Mouse (Mus musculus) hindbrain, embryonic 13.5 days (tissue): ENCODE measurements around the gene Cd300lf. TPM values are rescaled to one million over a fixed set of nuclear protein-coding genes. Genes with fewer than 3 reads are reported as not detected.

Experiments
- ATAC-seq: fragments of 200-750 bp; cut with Nextera tagmentation; 2 replicates; pipeline ENCODE4 v1.8.0; 2017; ENCODE audit warnings: moderate TSS enrichment; ENCODE audit not compliant: low FRiP score
- H3K27ac ChIP-seq: fragments of 300-500 bp; sonication (generic); 2 replicates; pipeline ENCODE4 v1.5.1; 2015; ENCODE audit warnings: inconsistent platforms, mild to moderate bottlenecking, moderate library complexity
- H3K27me3 ChIP-seq: fragments of 300-500 bp; sonication (generic); 2 replicates; pipeline ENCODE4 v1.6.1; 2015; ENCODE audit warnings: mild to moderate bottlenecking, inconsistent platforms
- H3K36me3 ChIP-seq: fragments of 300-500 bp; sonication (generic); 2 replicates; pipeline ENCODE4 v1.6.1; 2015; ENCODE audit warnings: mild to moderate bottlenecking, inconsistent platforms
- H3K4me1 ChIP-seq: fragments of 300-500 bp; sonication (generic); replicated peaks from 2 replicates; pipeline ENCODE4 v1.6.1; 2015; ENCODE audit warnings: inconsistent platforms
- H3K4me2 ChIP-seq: fragments of 300-500 bp; sonication (generic); 2 replicates; pipeline ENCODE4 v1.6.1; 2015; ENCODE audit warnings: inconsistent platforms, mild to moderate bottlenecking, moderate library complexity
- H3K4me3 ChIP-seq: fragments of 300-500 bp; sonication (generic); 2 replicates; pipeline ENCODE4 v1.5.1; 2015; ENCODE audit warnings: mild to moderate bottlenecking, inconsistent platforms
- H3K9ac ChIP-seq: fragments of 300-500 bp; sonication (generic); 2 replicates; pipeline ENCODE4 v1.6.1; 2015; ENCODE audit warnings: mild to moderate bottlenecking, inconsistent platforms
- H3K9me3 ChIP-seq: fragments of 300-500 bp; sonication (generic); 2 replicates; pipeline ENCODE4 v1.6.1; 2016; ENCODE audit warnings: inconsistent platforms
- WGBS: fragments of 180-500 bp; shearing (Covaris S2); methylation state at CpG from one replicate; pipeline ENCODE4 v1.1.7; 2015; 5-methylcytosine and 5-hydroxymethylcytosine counted together
- polyA plus RNA-seq: library from polyadenylated mRNA; unstranded; fragments of >200 nt; fragmentation: Nextera tagmentation; extraction: Ambion mirVana; gene quantifications from 2 replicates; pipeline ENCODE4 v1.2.1, GENCODE M21; 2015

Gene Cd300lf
- polyA plus RNA-seq, 1 experiment from 2014 or later = 0.12 TPM

GRCm38 (mm10) chr11:115100032-115100621 lies 33.7 kb downstream of the Cd300lf start:
- no peaks in the 10 kb centered on the region for H3K27me3 ChIP-seq
- H3K4me2 ChIP-seq = no peak overlapping the region
- no peak for ATAC-seq
- peaks cover 9% of the 10 kb centered on the region for H3K4me1 ChIP-seq
- 81% methylated on average over 5 of the region's 5 CpGs for WGBS
- H3K9ac ChIP-seq = no peak overlapping the region
- no peak overlapping the region for H3K4me3 ChIP-seq
- H3K27ac ChIP-seq = no peak overlapping the region
- no peaks in the 10 kb centered on the region for H3K9me3 ChIP-seq
- no peaks in the 10 kb centered on the region for H3K36me3 ChIP-seq

DNA sequence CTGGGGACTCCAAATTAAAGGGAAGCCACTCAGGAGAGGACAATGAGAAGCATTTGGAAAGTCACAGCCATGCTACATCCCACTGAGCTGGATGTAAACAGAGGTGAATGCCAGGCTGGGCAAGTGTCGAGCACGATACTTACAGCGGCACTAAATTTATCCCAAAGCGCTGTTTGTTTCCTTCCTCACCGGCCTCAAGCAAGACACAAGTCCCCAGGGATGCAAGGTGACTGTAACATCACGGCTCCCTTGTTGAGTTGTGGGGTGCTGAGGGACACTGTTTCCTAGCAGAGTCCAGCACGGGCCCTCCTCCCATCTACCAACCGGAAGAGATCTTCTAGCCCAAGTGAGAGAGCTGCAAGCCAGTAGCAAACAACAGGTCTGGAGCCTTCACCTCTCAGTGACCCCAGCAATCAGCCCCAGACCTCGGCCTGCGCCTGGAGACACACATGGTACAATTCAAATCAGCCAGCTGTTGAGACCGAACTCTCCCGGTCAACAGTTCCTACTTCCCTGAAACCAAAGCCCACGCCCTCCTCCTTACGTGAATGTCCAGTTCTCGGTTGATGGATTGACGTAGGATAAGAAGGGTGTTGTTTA lies 34.5 kb downstream of the Cd300lf start:
- H3K4me2 ChIP-seq = no peak overlapping the region
- ATAC-seq = no peak
- no peak overlapping the region for H3K4me3 ChIP-seq
- H3K27ac ChIP-seq = no peak overlapping the region
- H3K36me3 ChIP-seq = no peaks in the 10 kb centered on the region
- H3K27me3 ChIP-seq = no peaks in the 10 kb centered on the region
- H3K4me1 ChIP-seq = peaks cover 9% of the 10 kb centered on the region
- 65% methylated on average over 16 of the region's 16 CpGs for WGBS
- H3K9ac ChIP-seq = no peak overlapping the region
- H3K9me3 ChIP-seq = no peaks in the 10 kb centered on the region

- H3K4me3 ChIP-seq = no peak overlapping the region
- 0 out of 2 replicates have a peak, but pooled peaks cover 1% of the 10 kb centered on the region for H3K27me3 ChIP-seq
- ATAC-seq = no peak
- no peaks in the 10 kb centered on the region for H3K36me3 ChIP-seq
- no peak overlapping the region for H3K4me2 ChIP-seq
- no peak overlapping the region for H3K27ac ChIP-seq
- 59% methylated on average over 10 of the region's 10 CpGs for WGBS
- no peak overlapping the region for H3K9ac ChIP-seq
- no peaks in the 10 kb centered on the region for H3K9me3 ChIP-seq
- H3K4me1 ChIP-seq = peaks cover 9% of the 10 kb centered on the region
Observed at GRCm38 (mm10) chr11:115098203-115098932, 35.4 kb downstream of the Cd300lf start.

GRCm38 (mm10) chr11:115092140-115092539 lies 41.7 kb downstream of the Cd300lf start:
- Histone ChIP-seq H3K9ac (no peak overlapping the region), H3K4me2 (peak overlapping the region; percentile 54), H3K4me1 (peaks cover 12% of the 10 kb centered on the region), H3K27ac (no peak overlapping the region), H3K27me3 (peaks cover 40% of the 10 kb centered on the region), H3K36me3 (no peaks in the 10 kb centered on the region), H3K9me3 (no peaks in the 10 kb centered on the region), H3K4me3 (peak overlapping the region; percentile 34; the same call in 1 of the 2 replicates)
- 20% methylated on average over 4 of the region's 4 CpGs for WGBS
- no peak for ATAC-seq

GRCm38 (mm10) chr11:115091362-115091901 lies 42.4 kb downstream of the Cd300lf start, which contains the start of gene Rab37:
Gene Rab37, plus strand, starts transcription at chr11:115091431.
- Histone ChIP-seq H3K4me2 (peak within 1 kb of the TSS; percentile 54), H3K4me1 (peaks cover 12% of the 10 kb centered on the region), H3K4me3 (peak within 1 kb of the TSS; percentile 34), H3K27ac (no peak within 1 kb of the TSS), H3K27me3 (peaks cover 41% of the 10 kb centered on the region), H3K9ac (peak within 1 kb of the TSS; percentile 56), H3K9me3 (no peaks in the 10 kb centered on the region), H3K36me3 (no peaks in the 10 kb centered on the region)
- ATAC-seq = no peak
- WGBS = 2% methylated on average over 36 of the region's 36 CpGs

DNA sequence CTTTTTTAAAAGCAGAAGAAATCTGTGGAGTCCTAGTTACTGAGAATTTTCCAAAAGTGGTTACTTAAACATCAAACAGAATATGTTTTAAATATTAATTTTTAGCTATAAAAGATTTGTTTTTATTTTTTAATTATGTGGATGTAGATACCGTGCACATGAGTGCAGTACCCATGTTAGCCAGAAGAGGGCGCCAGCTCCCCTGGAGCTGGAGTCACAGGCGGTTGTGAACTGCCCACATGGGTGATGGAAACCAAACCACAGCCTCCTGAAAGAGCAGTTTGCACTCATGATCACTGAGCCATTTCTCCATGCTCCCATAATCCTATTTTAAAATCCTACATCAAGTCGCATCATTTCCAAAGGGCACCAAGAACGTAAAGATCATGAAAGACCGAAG lies 43.9 kb downstream of the Cd300lf start:
- no peak overlapping the region for H3K4me2 ChIP-seq
- H3K27me3 ChIP-seq = peaks cover 49% of the 10 kb centered on the region
- ATAC-seq = no peak
- no peak overlapping the region for H3K27ac ChIP-seq
- 66% methylated on average over 6 of the region's 6 CpGs for WGBS
- no peak overlapping the region for H3K9ac ChIP-seq
- H3K36me3 ChIP-seq = no peaks in the 10 kb centered on the region
- H3K4me1 ChIP-seq = peaks cover 16% of the 10 kb centered on the region
- no peaks in the 10 kb centered on the region for H3K9me3 ChIP-seq
- no peak overlapping the region for H3K4me3 ChIP-seq

- Histone ChIP-seq H3K9me3 (no peaks in the 10 kb centered on the region), H3K4me3 (no peak overlapping the region), H3K4me1 (peaks cover 21% of the 10 kb centered on the region), H3K27me3 (peaks cover 43% of the 10 kb centered on the region), H3K4me2 (no peak overlapping the region), H3K9ac (no peak overlapping the region), H3K36me3 (no peaks in the 10 kb centered on the region), H3K27ac (no peak overlapping the region)
- 69% methylated on average over 7 of the region's 7 CpGs for WGBS
- no peak for ATAC-seq
Observed at GRCm38 (mm10) chr11:115086213-115086612, 47.6 kb downstream of the Cd300lf start.

DNA sequence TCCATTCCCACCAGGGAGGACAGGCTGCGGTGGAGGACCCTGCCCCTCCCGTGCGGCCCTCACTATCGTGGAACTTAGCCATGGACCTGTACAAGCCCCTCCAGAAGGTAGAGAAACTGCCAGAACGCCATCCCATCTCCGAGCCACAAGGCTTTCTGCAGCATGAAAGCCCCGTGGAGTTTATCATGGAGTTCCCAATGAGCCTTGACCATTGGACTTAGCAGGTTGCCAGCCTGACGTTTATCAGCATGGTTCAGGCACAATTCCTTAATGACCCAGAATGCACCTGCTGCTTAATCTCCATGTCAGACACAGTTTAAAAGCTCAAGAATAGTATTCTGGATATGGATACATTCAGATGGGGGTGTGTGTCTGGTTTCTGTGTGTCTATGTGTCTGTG lies 48.7 kb downstream of the Cd300lf start:
- ATAC-seq = no peak
- peaks cover 31% of the 10 kb centered on the region for H3K27me3 ChIP-seq
- peaks cover 19% of the 10 kb centered on the region for H3K4me1 ChIP-seq
- no peak overlapping the region for H3K4me3 ChIP-seq
- no peaks in the 10 kb centered on the region for H3K9me3 ChIP-seq
- no peak overlapping the region for H3K27ac ChIP-seq
- 50% methylated on average over 8 of the region's 8 CpGs for WGBS
- H3K36me3 ChIP-seq = no peaks in the 10 kb centered on the region
- H3K4me2 ChIP-seq = no peak overlapping the region
- H3K9ac ChIP-seq = no peak overlapping the region

DNA sequence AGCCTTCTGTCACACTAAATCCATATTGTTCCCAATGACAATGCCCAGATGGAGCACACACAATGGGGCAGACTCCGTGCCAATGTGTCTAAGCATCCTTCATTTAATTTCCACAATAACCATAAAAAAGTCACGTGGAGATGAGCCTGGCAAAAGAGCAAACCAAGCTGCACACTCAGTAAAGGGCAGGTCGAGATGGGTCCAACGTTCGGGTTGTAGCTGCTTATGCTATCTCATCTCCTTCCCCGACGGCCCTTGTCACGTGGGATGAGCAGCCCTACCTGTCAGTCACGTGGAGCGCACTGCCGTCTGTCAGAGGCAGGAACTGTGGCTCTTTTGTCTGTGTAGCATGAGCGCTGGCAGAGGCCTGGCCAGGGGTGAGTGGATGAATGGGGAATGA lies 49.2 kb downstream of the Cd300lf start:
- ATAC-seq = no peak
- Histone ChIP-seq H3K9ac (no peak overlapping the region), H3K4me2 (no peak overlapping the region), H3K9me3 (no peaks in the 10 kb centered on the region), H3K4me1 (peaks cover 19% of the 10 kb centered on the region), H3K36me3 (no peaks in the 10 kb centered on the region), H3K4me3 (no peak overlapping the region), H3K27me3 (peaks cover 29% of the 10 kb centered on the region), H3K27ac (no peak overlapping the region)
- WGBS = 17% methylated on average over 12 of the region's 12 CpGs

- Histone ChIP-seq H3K36me3 (no peaks in the 10 kb centered on the region), H3K9me3 (no peaks in the 10 kb centered on the region), H3K4me2 (no peak overlapping the region), H3K4me1 (peaks cover 19% of the 10 kb centered on the region), H3K4me3 (no peak overlapping the region), H3K27me3 (peaks cover 29% of the 10 kb centered on the region), H3K9ac (no peak overlapping the region), H3K27ac (no peak overlapping the region)
- no peak for ATAC-seq
- WGBS = 41% methylated on average over 18 of the region's 18 CpGs
Observed at GRCm38 (mm10) chr11:115083376-115084139, 50.2 kb downstream of the Cd300lf start.

DNA sequence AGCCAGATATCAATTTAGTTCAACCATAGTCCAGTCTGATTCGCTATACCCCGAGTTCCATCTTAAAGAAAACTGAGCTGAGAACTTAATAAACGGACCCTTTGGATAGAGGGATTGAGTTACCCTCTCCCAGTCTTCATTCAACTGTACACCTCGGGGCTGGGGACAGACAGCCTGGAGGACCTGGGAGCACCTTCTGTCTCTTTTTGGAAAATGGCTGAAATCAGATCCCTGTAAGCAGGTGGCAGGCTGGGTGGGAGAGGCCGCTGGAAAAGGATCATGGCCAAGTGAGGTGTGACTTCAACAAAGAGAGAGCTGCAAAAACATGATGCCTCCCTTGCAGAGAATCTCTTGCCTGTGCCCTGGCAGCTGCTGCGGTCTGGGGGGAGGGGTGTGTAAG lies 51.6 kb downstream of the Cd300lf start:
- Histone ChIP-seq H3K27me3 (peaks cover 29% of the 10 kb centered on the region), H3K27ac (no peak overlapping the region), H3K4me2 (no peak overlapping the region), H3K9ac (no peak overlapping the region), H3K4me3 (no peak overlapping the region), H3K4me1 (peaks cover 19% of the 10 kb centered on the region), H3K9me3 (no peaks in the 10 kb centered on the region), H3K36me3 (no peaks in the 10 kb centered on the region)
- 69% methylated on average over 6 of the region's 6 CpGs for WGBS
- no peak for ATAC-seq

GRCm38 (mm10) chr11:115081373-115081772 lies 52.4 kb downstream of the Cd300lf start:
- Histone ChIP-seq H3K4me3 (no peak overlapping the region), H3K4me1 (peaks cover 19% of the 10 kb centered on the region), H3K36me3 (no peaks in the 10 kb centered on the region), H3K4me2 (no peak overlapping the region), H3K27me3 (peaks cover 33% of the 10 kb centered on the region), H3K9ac (no peak overlapping the region), H3K27ac (no peak overlapping the region), H3K9me3 (no peaks in the 10 kb centered on the region)
- ATAC-seq = no peak
- 75% methylated on average over 3 of the region's 3 CpGs for WGBS
